Mouse (Mus musculus) E14TG2a.4 (cell line): Measurements from ENCODE around the gene Gsto1.
A peak's percentile ranks its signal among the peaks of the same experiment; 100 is the strongest.

Experiments used
- H3K27me3 ChIP-seq: 2 replicates; pipeline ENCODE4 v1.6.1; 2014; ENCODE audit warnings: low read length, control low read depth; ENCODE audit not compliant: insufficient read depth
- H3K36me3 ChIP-seq: 2 replicates; pipeline ENCODE4 v1.6.1; 2014; ENCODE audit warnings: low read length, control low read depth; ENCODE audit not compliant: insufficient read depth
- H3K4me1 ChIP-seq: replicated peaks from 2 replicates; pipeline ENCODE4 v1.6.1; 2014; ENCODE audit warnings: low read depth, low read length, control low read depth
- H3K4me3 ChIP-seq: replicated peaks from 2 replicates; pipeline ENCODE4 v1.5.1; 2014; ENCODE audit warnings: mild to moderate bottlenecking, low read length
- H3K9me3 ChIP-seq: 2 replicates; pipeline ENCODE4 v1.6.1; 2014; ENCODE audit warnings: low read length, control low read depth
- CTCF ChIP-seq: conservative IDR thresholded peaks from 2 replicates; pipeline ENCODE4 v1.5.1; 2014; ENCODE audit warnings: low read length
- NANOG ChIP-seq: IDR thresholded peaks from 2 replicates; pipeline ENCODE4 v1.6.1; 2014; ENCODE audit warnings: borderline replicate concordance, low read length, mixed read lengths
- POU5F1 ChIP-seq: IDR thresholded peaks from 2 replicates; pipeline ENCODE4 v1.6.1; 2014; ENCODE audit warnings: low read length, borderline replicate concordance

The Gsto1 gene

GRCm38 (mm10) chr19:47907596-47907995, 52.8 kb downstream of the Gsto1 start:
- Histone ChIP-seq H3K36me3 (no peaks in the 10 kb centered on the region), H3K4me3 (no peak overlapping the region), H3K4me1 (peaks cover 36% of the 10 kb centered on the region), H3K9me3 (no peaks in the 10 kb centered on the region), H3K27me3 (peaks cover 30% of the 10 kb centered on the region)
- TF ChIP-seq POU5F1 (no peak), CTCF (no peak), NANOG (no peak)

GRCm38 (mm10) chr19:47908961-47909371, 54.2 kb downstream of the Gsto1 start:
- no peaks in the 10 kb centered on the region for H3K9me3 ChIP-seq
- no peaks in the 10 kb centered on the region for H3K36me3 ChIP-seq
- peaks cover 26% of the 10 kb centered on the region for H3K4me1 ChIP-seq
- H3K27me3 ChIP-seq = peaks cover 25% of the 10 kb centered on the region
- TF ChIP-seq POU5F1 (no peak), CTCF (no peak), NANOG (no peak)
- no peak overlapping the region for H3K4me3 ChIP-seq

- H3K4me3 ChIP-seq = peak overlapping the region; percentile 43
- no peaks in the 10 kb centered on the region for H3K36me3 ChIP-seq
- TF ChIP-seq CTCF = no peak
- TF ChIP-seq POU5F1 = no peak
- no peak for TF ChIP-seq NANOG
- no peaks in the 10 kb centered on the region for H3K9me3 ChIP-seq
- H3K4me1 ChIP-seq = peaks cover 26% of the 10 kb centered on the region
- H3K27me3 ChIP-seq = peaks cover 25% of the 10 kb centered on the region
These were observed 54.8 kb downstream of the Gsto1 start for GRCm38 (mm10) chr19:47909387-47910116.

GRCm38 (mm10) chr19:47910117-47910618, 55.4 kb downstream of the Gsto1 start:
- Histone ChIP-seq H3K36me3 (no peaks in the 10 kb centered on the region), H3K4me3 (no peak overlapping the region), H3K27me3 (peaks cover 25% of the 10 kb centered on the region), H3K9me3 (no peaks in the 10 kb centered on the region), H3K4me1 (peaks cover 25% of the 10 kb centered on the region)
- no peak for TF ChIP-seq NANOG
- no peak for TF ChIP-seq CTCF
- no peak for TF ChIP-seq POU5F1

- Histone ChIP-seq H3K27me3 (peaks cover 26% of the 10 kb centered on the region), H3K9me3 (no peaks in the 10 kb centered on the region), H3K36me3 (no peaks in the 10 kb centered on the region), H3K4me1 (peaks cover 20% of the 10 kb centered on the region), H3K4me3 (no peak overlapping the region)
- TF ChIP-seq CTCF (no peak), POU5F1 (no peak), NANOG (no peak)
These were observed 56.0 kb downstream of the Gsto1 start for GRCm38 (mm10) chr19:47910751-47911150.

GRCm38 (mm10) chr19:47913344-47913743, 58.6 kb downstream of the Gsto1 start:
- Histone ChIP-seq H3K9me3 (no peaks in the 10 kb centered on the region), H3K27me3 (peaks cover 41% of the 10 kb centered on the region), H3K4me3 (no peak overlapping the region), H3K36me3 (no peaks in the 10 kb centered on the region), H3K4me1 (peaks cover 24% of the 10 kb centered on the region)
- TF ChIP-seq NANOG (no peak), CTCF (no peak), POU5F1 (no peak)

GRCm38 (mm10) chr19:47914191-47914590, 59.4 kb downstream of the Gsto1 start:
- peaks cover 49% of the 10 kb centered on the region for H3K27me3 ChIP-seq
- no peak overlapping the region for H3K4me3 ChIP-seq
- no peak for TF ChIP-seq NANOG
- peaks cover 22% of the 10 kb centered on the region for H3K4me1 ChIP-seq
- H3K36me3 ChIP-seq = no peaks in the 10 kb centered on the region
- H3K9me3 ChIP-seq = no peaks in the 10 kb centered on the region
